Mouse (Mus musculus): Measurements from ENCODE around the gene Ndufs1. TPM values are rescaled to one million over a fixed set of nuclear protein-coding genes. Genes with fewer than 3 reads are reported as not detected.

Ndufs1 gene
- polyA plus RNA-seq, 1 experiment, result 58.8 TPM

DNA sequence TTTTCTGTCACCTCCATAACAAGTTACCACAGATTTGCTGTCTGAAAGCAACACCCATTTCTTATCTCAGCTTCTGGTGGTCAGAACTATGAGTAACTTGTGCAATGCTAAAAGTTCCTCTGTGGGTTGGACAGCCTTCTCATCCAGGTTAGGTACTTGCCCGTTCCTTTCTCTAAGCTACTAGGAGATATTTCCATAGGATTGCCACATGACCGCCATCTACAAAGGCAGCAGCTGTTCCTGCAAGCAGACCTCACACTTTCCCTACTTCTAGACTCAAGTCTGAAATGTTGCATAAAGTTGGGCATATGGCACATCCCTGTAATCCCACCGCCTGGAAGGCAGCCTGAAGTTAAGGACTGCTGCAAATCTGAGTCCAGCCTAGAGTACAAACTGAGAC is 50.4 kb downstream of the Ndufs1 start:
- no peak overlapping the region for H3ac ChIP-seq (ENCODE audit: control insufficient read depth, insufficient read length)
- no peak overlapping the region for H3K4me2 ChIP-seq (ENCODE audit: low read depth)
- no peaks in the 10 kb centered on the region for H3K79me2 ChIP-seq (ENCODE audit: control insufficient read depth, insufficient read depth)
- TF ChIP-seq MAX (IDR thresholded peaks at IDR 0.05; ENCODE audit: low read depth), result no peak
- no peak for TF ChIP-seq REST (IDR thresholded peaks at IDR 0.05; ENCODE audit: insufficient read depth, insufficient read length)
- TF ChIP-seq USF1 (IDR thresholded peaks at IDR 0.05; ENCODE audit: low read depth), result no peak
- no peak for TF ChIP-seq TCF3 (IDR thresholded peaks at IDR 0.05; ENCODE audit: insufficient read length, low read depth)
- no peak for TF ChIP-seq TCF12 (IDR thresholded peaks at IDR 0.05; ENCODE audit: insufficient read depth, poor library complexity, severe bottlenecking)
- no peak for TF ChIP-seq MYOD1 (IDR thresholded peaks at IDR 0.05; ENCODE audit: control insufficient read depth in 1 of 3, insufficient read length in 2 of 3, low read depth in 2 of 3)
- no peak for TF ChIP-seq CEBPB (IDR thresholded peaks at IDR 0.05; ENCODE audit: insufficient read depth, poor library complexity, severe bottlenecking)
- TF ChIP-seq MYOG (IDR thresholded peaks at IDR 0.05; ENCODE audit: control insufficient read depth in 1 of 3, insufficient read depth in 1 of 3, insufficient read length in 2 of 3, low read depth in 2 of 3), result no peak
- no peak for TF ChIP-seq POLR2AphosphoS2 (IDR thresholded peaks at IDR 0.05; ENCODE audit: insufficient read length, low read depth)
- TF ChIP-seq POLR2A (IDR thresholded peaks at IDR 0.05; ENCODE audit: insufficient read length, low read depth), result no peak
- TF ChIP-seq E2F4 (IDR thresholded peaks at IDR 0.05; ENCODE audit: insufficient read depth), result no peak
- no peak for TF ChIP-seq SRF (IDR thresholded peaks at IDR 0.05; ENCODE audit: control insufficient read depth, insufficient read length, low read depth)
- H3K4me3 ChIP-seq, result no peak overlapping the region
- no peaks in the 10 kb centered on the region for H3K27me3 ChIP-seq (ENCODE audit: control insufficient read depth, insufficient read depth, insufficient read length)
- peaks cover 12% of the 10 kb centered on the region for H3K36me3 ChIP-seq (ENCODE audit: control insufficient read depth, insufficient read depth)

DNA sequence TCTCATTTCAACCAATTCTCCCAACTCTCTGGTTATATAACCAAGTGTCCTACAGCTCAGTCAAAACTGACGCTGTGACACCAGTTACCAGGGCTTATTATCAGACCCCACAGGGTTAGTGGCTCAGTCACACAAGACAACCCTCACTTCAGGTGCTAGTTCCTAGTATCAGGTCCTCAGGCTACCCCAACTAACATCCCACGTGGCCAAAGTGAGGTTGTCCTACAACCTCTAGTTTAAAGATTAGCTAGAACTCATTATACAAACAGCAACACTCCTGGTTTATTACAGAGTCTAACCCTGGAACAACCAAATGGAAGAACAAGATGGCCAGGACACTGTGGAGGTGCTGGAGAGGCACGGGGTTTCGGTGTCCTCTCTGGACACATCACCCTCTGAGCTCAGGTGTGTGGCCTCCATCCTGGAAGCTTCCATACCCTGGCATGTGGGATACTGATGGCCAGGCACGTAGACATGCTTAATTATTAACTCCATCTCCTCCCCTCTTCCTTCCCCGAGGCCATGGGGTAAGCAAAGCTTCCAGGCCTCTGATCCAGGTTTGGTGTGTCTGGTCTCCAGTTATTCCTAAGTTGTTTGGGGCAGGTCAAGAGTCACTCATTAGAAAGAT is 52.7 kb downstream of the Ndufs1 start:
- Histone ChIP-seq H3K4me3 (no peak overlapping the region), H3K27me3 (ENCODE audit: control insufficient read depth, insufficient read depth, insufficient read length) (no peaks in the 10 kb centered on the region), H3K79me2 (ENCODE audit: control insufficient read depth, insufficient read depth) (no peaks in the 10 kb centered on the region), H3K36me3 (ENCODE audit: control insufficient read depth, insufficient read depth) (peaks cover 27% of the 10 kb centered on the region), H3ac (ENCODE audit: control insufficient read depth, insufficient read length) (no peak overlapping the region), H3K4me2 (ENCODE audit: low read depth) (no peak overlapping the region)
- TF ChIP-seq CEBPB (IDR thresholded peaks at IDR 0.05; ENCODE audit: insufficient read depth, poor library complexity, severe bottlenecking), result no peak
- TF ChIP-seq MAX (IDR thresholded peaks at IDR 0.05; ENCODE audit: low read depth), result no peak

- H3K36me3 ChIP-seq (ENCODE audit: control insufficient read depth, insufficient read depth), result peaks cover 36% of the 10 kb centered on the region
Measured at GRCm38 (mm10) chr1:63122005-63122404, 54.6 kb downstream of the Ndufs1 start.

DNA sequence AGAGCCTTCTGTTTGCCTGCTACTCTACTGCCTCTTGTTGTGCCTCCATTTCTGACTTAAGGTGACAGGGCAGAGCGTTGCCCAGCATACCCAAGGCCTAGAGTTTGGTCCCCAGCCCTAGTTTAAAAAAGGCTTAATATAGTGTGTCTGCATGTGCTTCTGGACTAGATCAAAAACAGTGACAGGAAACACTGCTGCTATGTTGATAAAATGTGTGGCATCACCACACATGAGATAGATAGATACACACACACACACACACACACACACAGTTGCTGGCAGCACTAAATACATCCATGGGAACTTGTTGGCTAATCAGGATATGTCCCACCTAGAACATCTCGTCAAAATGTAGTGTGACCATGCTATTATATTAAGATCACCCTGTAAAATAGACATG is 56.3 kb downstream of the Ndufs1 start:
- H3K79me2 ChIP-seq (ENCODE audit: control insufficient read depth, insufficient read depth), result peaks cover 21% of the 10 kb centered on the region
- H3ac ChIP-seq (ENCODE audit: control insufficient read depth, insufficient read length), result no peak overlapping the region
- no peaks in the 10 kb centered on the region for H3K27me3 ChIP-seq (ENCODE audit: control insufficient read depth, insufficient read depth, insufficient read length)
- no peak overlapping the region for H3K4me3 ChIP-seq
- TF ChIP-seq MYOD1 (IDR thresholded peaks at IDR 0.05; ENCODE audit: control insufficient read depth in 1 of 3, insufficient read length in 2 of 3, low read depth in 2 of 3) (no peak), MYOG (IDR thresholded peaks at IDR 0.05; ENCODE audit: control insufficient read depth in 1 of 3, insufficient read depth in 1 of 3, insufficient read length in 2 of 3, low read depth in 2 of 3) (no peak), TCF12 (IDR thresholded peaks at IDR 0.05; ENCODE audit: insufficient read depth, poor library complexity, severe bottlenecking) (no peak), USF1 (IDR thresholded peaks at IDR 0.05; ENCODE audit: low read depth) (no peak), E2F4 (IDR thresholded peaks at IDR 0.05; ENCODE audit: insufficient read depth) (no peak)
- H3K4me2 ChIP-seq (ENCODE audit: low read depth), result no peak overlapping the region
- peaks cover 36% of the 10 kb centered on the region for H3K36me3 ChIP-seq (ENCODE audit: control insufficient read depth, insufficient read depth)

More at GRCm38 (mm10) chr1:63122005-63122404, 54.6 kb downstream of the Ndufs1 start:
- Histone ChIP-seq H3K4me3 (no peak overlapping the region), H3ac (ENCODE audit: control insufficient read depth, insufficient read length) (no peak overlapping the region), H3K79me2 (ENCODE audit: control insufficient read depth, insufficient read depth) (peaks cover 5% of the 10 kb centered on the region), H3K27me3 (ENCODE audit: control insufficient read depth, insufficient read depth, insufficient read length) (no peaks in the 10 kb centered on the region), H3K4me2 (ENCODE audit: low read depth) (no peak overlapping the region)
- TF ChIP-seq TCF3 (IDR thresholded peaks at IDR 0.05; ENCODE audit: insufficient read length, low read depth), result no peak
- TF ChIP-seq TCF12 (IDR thresholded peaks at IDR 0.05; ENCODE audit: insufficient read depth, poor library complexity, severe bottlenecking), result no peak
- TF ChIP-seq E2F4 (IDR thresholded peaks at IDR 0.05; ENCODE audit: insufficient read depth), result no peak
- TF ChIP-seq CEBPB (IDR thresholded peaks at IDR 0.05; ENCODE audit: insufficient read depth, poor library complexity, severe bottlenecking), result no peak
- no peak for TF ChIP-seq SRF (IDR thresholded peaks at IDR 0.05; ENCODE audit: control insufficient read depth, insufficient read length, low read depth)
- no peak for TF ChIP-seq POLR2AphosphoS2 (IDR thresholded peaks at IDR 0.05; ENCODE audit: insufficient read length, low read depth)
- TF ChIP-seq POLR2A (IDR thresholded peaks at IDR 0.05; ENCODE audit: insufficient read length, low read depth), result no peak
- TF ChIP-seq MYOG (IDR thresholded peaks at IDR 0.05; ENCODE audit: control insufficient read depth in 1 of 3, insufficient read depth in 1 of 3, insufficient read length in 2 of 3, low read depth in 2 of 3), result no peak
- no peak for TF ChIP-seq USF1 (IDR thresholded peaks at IDR 0.05; ENCODE audit: low read depth)
- no peak for TF ChIP-seq REST (IDR thresholded peaks at IDR 0.05; ENCODE audit: insufficient read depth, insufficient read length)
- no peak for TF ChIP-seq MYOD1 (IDR thresholded peaks at IDR 0.05; ENCODE audit: control insufficient read depth in 1 of 3, insufficient read length in 2 of 3, low read depth in 2 of 3)
- no peak for TF ChIP-seq MAX (IDR thresholded peaks at IDR 0.05; ENCODE audit: low read depth)

GRCm38 (mm10) chr1:63119675-63120074 is 57.0 kb downstream of the Ndufs1 start:
- Histone ChIP-seq H3K4me2 (ENCODE audit: low read depth) (no peak overlapping the region), H3K4me3 (no peak overlapping the region), H3K79me2 (ENCODE audit: control insufficient read depth, insufficient read depth) (peaks cover 28% of the 10 kb centered on the region), H3ac (ENCODE audit: control insufficient read depth, insufficient read length) (no peak overlapping the region), H3K27me3 (ENCODE audit: control insufficient read depth, insufficient read depth, insufficient read length) (no peaks in the 10 kb centered on the region), H3K36me3 (ENCODE audit: control insufficient read depth, insufficient read depth) (peaks cover 36% of the 10 kb centered on the region)
- TF ChIP-seq CEBPB (IDR thresholded peaks at IDR 0.05; ENCODE audit: insufficient read depth, poor library complexity, severe bottlenecking) (no peak), USF1 (IDR thresholded peaks at IDR 0.05; ENCODE audit: low read depth) (no peak), MYOD1 (IDR thresholded peaks at IDR 0.05; ENCODE audit: control insufficient read depth in 1 of 3, insufficient read length in 2 of 3, low read depth in 2 of 3) (no peak), TCF3 (IDR thresholded peaks at IDR 0.05; ENCODE audit: insufficient read length, low read depth) (no peak), MAX (IDR thresholded peaks at IDR 0.05; ENCODE audit: low read depth) (no peak), E2F4 (IDR thresholded peaks at IDR 0.05; ENCODE audit: insufficient read depth) (no peak)

Data from myocyte (in vitro differentiated cells).